Mouse (Mus musculus): ENCODE data around the gene Ctsl.

Ctsl gene

DNA sequence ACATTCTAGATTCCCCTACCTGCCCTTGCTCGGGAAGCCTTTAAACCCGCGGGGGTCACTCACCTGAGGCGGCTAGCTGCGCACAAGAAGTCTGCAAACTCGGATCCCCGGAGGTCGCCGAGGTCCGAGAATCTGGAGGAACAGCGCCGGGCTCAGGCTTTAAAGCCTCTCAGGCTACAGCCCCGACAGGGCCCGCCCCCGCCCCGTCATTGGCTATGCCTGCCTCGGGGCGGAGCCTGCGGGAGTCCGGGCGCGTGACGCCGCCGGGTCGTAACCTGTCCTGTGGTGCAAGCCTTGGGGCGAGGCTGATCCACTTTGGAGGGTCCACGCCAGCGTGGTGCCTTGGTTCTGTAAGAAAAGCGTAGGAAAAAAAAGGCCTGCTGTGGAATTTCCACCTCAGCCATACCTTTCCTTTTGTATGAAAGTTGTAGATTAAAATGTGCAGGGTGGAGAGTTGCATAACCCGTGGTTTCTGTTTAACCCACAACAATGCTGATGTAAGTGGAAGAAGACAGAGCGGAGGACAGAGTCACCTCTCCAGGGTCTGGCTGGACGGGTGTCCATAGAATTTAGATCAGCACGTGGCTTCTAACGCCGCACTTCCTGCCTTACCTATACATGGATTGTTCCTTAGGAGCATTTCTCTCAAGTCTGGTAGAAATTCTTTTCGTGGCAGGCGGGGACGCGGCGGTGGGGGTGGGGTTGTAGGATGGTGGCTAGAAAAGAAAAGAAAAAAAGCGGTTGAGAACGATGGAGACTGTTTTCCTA is at the start of gene Ctsl:
Gene Ctsl (minus strand): TSS at position 718 of the 768 bp plus-strand sequence.
- DNase-seq (ENCODE audit: low read depth, low spot score) = peak; percentile 93

DNA sequence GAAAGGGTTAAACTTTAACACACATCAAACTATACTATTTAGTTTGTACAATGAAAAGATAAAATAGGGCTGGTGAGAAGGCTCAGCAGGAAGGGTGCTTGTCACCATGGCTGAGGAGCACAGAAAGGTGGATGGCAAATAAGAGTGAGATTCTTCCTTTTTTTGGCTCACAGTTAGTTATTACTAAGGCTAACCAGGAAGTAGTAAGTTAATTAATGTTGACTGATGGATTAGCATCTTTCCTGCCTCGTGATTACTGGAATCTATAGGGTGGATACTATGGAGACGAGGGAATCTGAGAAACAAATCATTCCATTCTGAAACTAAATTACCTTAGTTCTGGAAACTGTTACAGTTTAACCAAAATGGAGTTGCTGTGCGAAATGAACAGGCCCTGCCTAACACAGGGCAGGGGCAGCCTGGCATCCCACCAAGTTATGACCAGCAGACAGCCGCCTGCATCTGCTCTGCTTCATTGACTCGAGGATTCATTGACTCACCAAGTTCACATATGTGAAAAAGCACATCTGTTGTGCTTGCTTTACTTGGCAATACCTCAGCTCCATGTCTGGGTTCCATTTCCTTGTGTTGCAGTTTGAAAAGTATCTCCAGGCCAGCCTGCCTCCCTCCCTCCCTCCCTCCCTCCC is 46.4 kb upstream of the Ctsl start:
- DNase-seq (ENCODE audit: low read depth, low spot score) = no peak

DNA sequence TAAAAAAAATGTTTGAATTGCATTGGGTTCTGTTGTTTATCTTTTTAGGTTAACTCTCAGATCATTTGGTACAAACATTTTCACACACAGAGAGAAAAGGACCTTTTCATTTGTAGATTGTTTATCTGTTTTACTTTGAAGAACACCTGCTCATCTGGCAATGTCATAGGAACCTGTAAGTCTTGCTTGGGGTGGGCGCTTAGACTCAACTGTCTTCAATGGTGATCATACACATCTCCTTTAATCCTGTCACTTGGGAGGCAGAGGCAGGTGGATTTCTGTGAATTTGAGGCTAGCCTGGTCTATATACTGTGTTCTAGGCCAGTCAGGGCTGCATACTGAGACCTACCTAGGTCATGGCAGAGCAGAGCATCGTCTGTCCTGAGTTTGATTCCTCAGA is 45.0 kb upstream of the Ctsl start:
- DNase-seq (ENCODE audit: low read depth, low spot score) = no peak

- DNase-seq (ENCODE audit: low read depth, low spot score) = no peak
These were observed 42.1 kb upstream of the Ctsl start for GRCm38 (mm10) chr13:64412752-64413257.

GRCm38 (mm10) chr13:64411282-64411681 is 40.6 kb upstream of the Ctsl start:
- no peak for DNase-seq (ENCODE audit: low read depth, low spot score)

- no peak for DNase-seq (ENCODE audit: low read depth, low spot score)
These were observed 39.9 kb upstream of the Ctsl start for GRCm38 (mm10) chr13:64410604-64411003.

DNA sequence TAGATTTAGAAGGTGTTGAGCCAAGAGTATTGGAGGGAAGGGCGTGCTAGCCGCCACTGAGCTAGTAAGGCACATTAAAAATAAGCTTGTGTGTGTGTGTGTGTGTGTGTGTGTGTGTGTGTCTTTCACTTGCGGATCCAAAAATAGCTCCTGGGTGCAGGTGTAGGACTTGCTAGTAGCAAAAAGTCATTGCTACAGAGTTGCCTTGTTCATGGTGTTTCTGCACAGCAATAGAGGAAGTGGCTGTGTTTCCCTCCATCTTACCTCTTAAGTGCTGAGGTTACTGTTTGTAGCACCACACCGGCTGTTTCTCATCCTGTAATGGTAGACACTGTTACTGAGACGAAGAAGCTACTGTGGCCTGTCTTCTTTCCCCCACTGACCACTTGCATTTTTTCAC is 37.3 kb upstream of the Ctsl start:
- DNase-seq (ENCODE audit: low read depth, low spot score) = no peak

- DNase-seq (ENCODE audit: low read depth, low spot score) = no peak
These were observed 34.9 kb upstream of the Ctsl start for GRCm38 (mm10) chr13:64405550-64405949.

DNA sequence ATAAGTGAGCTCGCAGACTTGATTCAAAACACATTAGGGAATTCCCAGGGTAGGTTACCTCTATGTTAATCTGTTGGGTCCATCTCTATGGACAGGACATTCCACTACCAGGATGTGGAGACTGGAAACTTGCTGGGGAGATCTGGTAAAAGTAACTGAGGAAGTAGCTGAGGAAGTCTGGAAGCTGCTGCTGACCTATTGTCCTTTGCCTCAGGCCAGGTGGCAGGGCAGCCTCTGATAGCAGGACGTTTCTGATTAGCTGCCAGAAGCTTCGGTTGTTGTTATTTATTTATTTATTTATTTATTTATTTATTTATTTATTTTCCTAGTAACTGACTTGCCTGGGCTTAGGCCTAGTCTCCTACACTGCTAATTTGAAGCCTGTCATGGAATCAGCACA is 32.8 kb upstream of the Ctsl start:
- DNase-seq (ENCODE audit: low read depth, low spot score) = no peak

DNA sequence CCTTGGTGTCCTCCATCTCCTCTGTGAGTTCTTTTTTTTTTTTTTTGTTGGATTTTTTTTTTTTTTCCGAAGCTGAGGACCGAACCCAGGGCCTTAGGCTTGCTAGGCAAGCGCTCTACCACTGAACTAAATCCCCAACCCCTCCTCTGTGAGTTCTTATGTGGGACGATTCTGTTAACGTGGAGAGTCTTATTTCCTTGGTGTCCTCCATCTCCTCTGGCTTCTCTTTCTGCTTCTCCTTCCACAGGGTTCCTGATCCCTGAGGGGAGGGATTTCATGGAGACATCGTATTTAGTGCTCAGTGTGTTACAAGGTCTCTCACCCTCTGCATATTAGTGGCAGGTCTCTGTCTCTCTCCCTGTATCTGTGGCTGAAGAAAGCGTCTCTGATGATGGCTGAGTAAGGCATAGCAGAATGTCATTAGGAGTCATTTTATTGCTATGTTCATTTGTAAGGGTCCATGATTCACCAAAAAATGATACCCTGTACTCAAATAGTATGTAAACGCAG is 32.3 kb upstream of the Ctsl start:
- DNase-seq (ENCODE audit: low read depth, low spot score) = no peak

- DNase-seq (ENCODE audit: low read depth, low spot score) = no peak
These were observed 31.8 kb upstream of the Ctsl start for GRCm38 (mm10) chr13:64402504-64402949.

DNA sequence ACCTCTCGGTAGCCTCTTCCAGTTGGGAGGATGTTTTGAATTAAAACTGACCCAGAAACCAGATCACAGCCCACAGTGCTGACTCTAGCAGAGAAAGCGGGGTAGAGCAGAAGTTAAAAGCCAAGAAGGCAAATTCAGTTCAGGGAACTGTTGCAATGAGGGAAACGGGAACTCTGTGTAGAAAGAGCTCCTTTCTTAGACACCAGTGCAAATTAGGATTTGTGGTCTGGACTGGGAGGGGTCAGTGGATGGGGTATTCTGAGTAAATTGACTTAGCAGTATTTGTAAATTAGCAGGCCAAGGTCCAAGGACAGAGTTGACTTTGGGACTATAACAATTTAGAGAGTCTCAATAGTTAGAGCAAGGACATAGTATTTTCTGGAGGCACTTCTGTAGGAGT is 31.3 kb upstream of the Ctsl start:
- DNase-seq (ENCODE audit: low read depth, low spot score) = no peak

- DNase-seq (ENCODE audit: low read depth, low spot score) = no peak
These were observed 30.2 kb upstream of the Ctsl start for GRCm38 (mm10) chr13:64400801-64401361.

GRCm38 (mm10) chr13:64399906-64400305 is 29.2 kb upstream of the Ctsl start:
- DNase-seq (ENCODE audit: low read depth, low spot score) = no peak

DNA sequence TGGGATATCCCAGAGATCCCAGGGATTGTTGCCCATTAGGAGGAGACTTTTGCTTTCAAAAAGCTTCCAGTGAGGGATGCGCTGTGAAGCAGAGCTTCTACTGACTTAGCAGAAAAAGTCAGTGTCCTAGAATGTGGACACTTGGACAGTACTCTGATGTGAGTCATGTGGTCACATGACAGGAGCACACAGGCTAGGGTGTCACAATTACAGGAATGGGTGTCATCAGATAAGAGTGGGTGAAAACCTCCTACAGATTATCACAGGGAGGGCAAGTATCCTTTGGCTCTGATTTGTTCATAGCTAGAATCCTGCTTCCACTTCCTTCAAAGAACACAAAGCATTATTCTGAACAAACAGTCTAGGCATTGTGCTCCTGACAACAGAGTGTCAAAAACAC is 27.4 kb upstream of the Ctsl start:
- DNase-seq (ENCODE audit: low read depth, low spot score) = no peak

- no peak for DNase-seq (ENCODE audit: low read depth, low spot score)
These were observed 26.3 kb upstream of the Ctsl start for GRCm38 (mm10) chr13:64396979-64397378.

DNA sequence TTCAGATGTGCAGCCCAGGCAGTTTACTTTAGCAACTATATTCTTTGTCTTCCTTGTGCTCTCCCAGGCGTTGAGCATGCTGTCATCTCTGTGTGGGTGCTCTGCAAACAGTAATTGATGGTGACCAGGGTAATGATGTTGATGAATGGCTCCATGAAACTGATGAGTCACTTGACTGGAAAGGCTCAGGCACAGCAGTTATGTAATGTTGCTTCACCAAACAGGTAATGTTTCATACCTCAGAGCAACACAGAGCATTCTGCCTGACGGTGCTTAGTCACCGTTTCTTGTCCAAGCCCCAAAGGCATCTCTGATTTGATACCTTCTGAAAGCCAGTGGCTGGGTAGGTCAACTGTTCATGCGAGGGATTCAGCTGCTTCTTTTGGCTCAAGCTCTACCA is 17.7 kb upstream of the Ctsl start:
- no peak for DNase-seq (ENCODE audit: low read depth, low spot score)

GRCm38 (mm10) chr13:64386048-64386447 is 15.4 kb upstream of the Ctsl start:
- no peak for DNase-seq (ENCODE audit: low read depth, low spot score)

GRCm38 (mm10) chr13:64384937-64385336 is 14.2 kb upstream of the Ctsl start:
- no peak for DNase-seq (ENCODE audit: low read depth, low spot score)

- no peak for DNase-seq (ENCODE audit: low read depth, low spot score)
These were observed 9.6 kb upstream of the Ctsl start for GRCm38 (mm10) chr13:64380251-64380650.

DNA sequence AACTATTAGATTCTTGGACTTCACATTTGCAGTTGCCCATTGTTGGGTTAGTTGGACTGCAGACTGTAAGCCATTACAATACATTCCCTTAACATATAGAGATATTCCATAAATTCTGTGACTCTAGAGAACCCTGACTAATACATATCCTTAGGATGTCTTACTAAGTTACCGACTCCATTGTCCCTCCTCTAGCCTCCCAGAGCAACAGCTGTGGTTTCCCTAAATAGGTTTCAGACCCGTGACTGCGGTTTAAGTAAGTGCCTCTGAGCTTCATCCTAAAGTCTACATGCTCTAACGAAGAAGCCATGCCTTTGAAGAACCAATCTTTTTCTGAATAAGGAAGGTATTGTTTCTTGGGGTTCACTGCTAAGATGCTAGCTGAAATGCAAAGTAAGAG is 7.9 kb upstream of the Ctsl start:
- DNase-seq (ENCODE audit: low read depth, low spot score) = no peak

DNA sequence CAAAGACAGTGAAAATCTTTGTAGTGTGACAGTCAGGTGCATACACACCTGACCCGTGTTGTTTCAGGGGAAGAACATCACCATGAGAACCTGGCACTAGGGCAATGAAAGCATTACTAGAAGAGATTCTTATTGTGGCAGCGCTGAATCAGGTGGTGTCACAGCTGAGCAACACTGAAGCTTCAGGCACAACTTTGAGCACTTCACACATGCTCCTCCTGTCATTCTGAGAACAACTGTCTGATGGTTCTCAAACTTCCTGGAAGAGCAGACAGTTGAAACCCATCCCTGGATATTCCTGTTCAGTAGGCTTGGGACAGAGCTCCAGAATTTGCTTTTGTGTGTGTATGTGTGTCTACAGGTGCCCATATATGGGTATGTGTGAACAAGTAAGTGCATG is 5.8 kb upstream of the Ctsl start:
- DNase-seq (ENCODE audit: low read depth, low spot score) = no peak

- DNase-seq (ENCODE audit: low read depth, low spot score) = no peak
These were observed 4.5 kb upstream of the Ctsl start for GRCm38 (mm10) chr13:64375160-64375559.

All from ES-CJ7 (cell line).